Mouse (Mus musculus) heart, postnatal 36 days (tissue): ENCODE data around the gene Tm4sf5. TPM values are rescaled to one million over a fixed set of nuclear protein-coding genes. Genes with fewer than 3 reads are reported as not detected.
"Not testable (repeated sequence)": the region's sequence is repeated elsewhere in the genome, so short reads cannot be mapped to it uniquely, and the experiment has no call there.

ENCODE experiments used
- DNase-seq, 2 experiments: peaks; one replicate each; pipeline ENCODE4 v3.0.0; 2021 to 2022
- intact Hi-C: fragments of 180-260 bp; cut with DNase I; formaldehyde crosslinking; loops from one replicate; pipeline ENCODE4 v1.15.1; 2025
- total RNA-seq, 2 experiments: library from RNA; stranded (reverse); gene quantifications; 2 replicates each; pipeline ENCODE4 v1.2.3; 2021

Tm4sf5 gene
- 1 to 10 TPM in 1 of 2 experiments, under 1 TPM in 1; 0.70 to 1.3 TPM for total RNA-seq

DNA sequence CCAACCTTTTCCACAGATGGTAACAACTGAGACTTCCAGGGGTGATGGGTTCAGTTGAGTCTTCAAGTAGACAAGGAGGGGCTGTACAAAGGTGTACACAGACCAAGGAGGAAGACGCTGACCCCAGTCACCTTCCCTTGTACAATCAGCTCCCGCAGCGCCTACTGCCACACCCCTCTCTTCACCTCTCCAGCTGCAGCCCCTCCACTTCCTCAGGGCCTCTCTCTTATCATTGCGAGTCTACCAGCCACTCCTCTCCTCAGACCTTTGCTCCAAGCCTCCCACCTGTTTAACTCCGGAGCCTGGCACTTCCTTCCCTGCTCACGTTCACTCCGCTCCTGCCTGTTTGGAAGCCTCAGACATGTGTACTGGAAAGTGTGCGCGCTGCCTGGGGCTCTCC, at the start of gene Tm4sf5:
Tm4sf5 (plus strand) TSS at position 275 of the 400 bp plus-strand sequence.
- intact Hi-C loops = no loop called here
- no peak for DNase-seq

DNA sequence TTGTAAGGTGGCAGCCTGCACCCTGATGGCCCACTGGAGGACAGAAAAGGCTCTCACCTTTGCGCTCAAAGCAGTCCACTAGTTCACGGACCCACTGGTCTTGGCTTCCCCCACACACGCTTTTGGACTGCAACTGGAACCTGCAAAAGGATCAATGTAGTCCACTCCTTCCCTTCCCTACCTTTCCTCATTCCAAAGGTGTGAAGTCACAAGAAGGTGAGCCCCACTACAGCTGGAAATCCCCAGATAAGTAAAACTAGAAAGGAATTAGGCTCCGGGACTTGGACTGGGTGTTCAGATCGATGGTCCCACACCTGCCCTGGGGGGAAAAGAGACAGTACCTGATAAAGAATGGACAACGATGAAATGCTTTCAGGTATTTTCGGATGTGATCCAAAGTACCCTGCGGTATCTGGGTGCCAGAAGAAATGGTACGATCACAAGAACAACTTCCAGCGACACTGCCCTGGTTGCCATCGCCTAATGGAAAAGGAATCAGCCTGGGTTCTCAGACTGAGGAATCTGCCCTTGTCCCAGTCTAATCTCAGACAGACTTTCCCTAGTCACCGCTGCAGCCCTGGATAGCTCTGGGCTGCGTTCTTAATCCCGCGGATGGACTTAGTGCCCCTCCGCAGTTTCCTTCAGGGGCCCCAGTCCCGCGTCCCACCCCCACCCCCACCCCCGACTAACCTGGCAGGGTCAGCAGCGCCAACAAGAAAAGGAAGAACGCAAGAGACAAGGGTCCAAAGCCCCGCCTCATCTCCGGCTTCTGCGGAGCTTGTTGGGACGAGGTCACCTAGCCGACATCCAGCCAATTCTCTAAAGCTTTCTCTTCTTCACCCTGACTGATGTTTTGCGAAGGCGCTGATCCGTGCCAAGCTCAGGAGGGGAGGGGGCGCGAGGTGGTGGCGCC, 46.1 kb upstream of the Tm4sf5 start, which contains the start of gene Zmynd15:
Zmynd15 (plus strand) TSS at position 746 of the 913 bp plus-strand sequence.
- intact Hi-C loops = no loop called here
- DNase-seq = no peak

DNA sequence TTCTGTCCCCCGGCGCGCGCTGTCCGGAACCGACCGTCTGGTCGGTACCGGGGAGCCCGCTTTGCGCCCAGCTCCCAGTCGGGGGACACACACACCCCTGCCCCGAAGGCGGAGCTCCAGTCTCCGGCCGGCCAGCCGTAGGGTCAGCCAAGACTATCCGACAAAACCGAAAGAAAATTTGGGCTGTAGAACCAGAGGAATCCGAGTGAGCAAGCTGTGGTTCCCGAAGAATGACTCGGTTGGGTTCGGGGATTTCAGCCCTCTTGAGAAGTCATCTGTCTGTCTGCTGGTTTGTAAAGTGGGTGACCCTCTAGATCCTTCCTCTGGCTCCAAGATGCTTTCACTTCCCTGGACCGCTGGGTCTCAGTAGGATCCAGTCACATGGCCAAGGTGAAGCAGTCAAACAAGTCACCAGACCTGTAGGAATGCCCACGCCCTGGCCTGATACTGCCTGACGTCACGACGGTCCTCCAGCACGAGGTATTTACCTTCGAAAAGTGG, 45.4 kb upstream of the Tm4sf5 start, which contains the start of gene Cxcl16:
Cxcl16 (minus strand) TSS at position 384 of the 501 bp plus-strand sequence.
- DNase-seq = peak; percentile 72 to 78
- intact Hi-C loops = no loop called here

DNA sequence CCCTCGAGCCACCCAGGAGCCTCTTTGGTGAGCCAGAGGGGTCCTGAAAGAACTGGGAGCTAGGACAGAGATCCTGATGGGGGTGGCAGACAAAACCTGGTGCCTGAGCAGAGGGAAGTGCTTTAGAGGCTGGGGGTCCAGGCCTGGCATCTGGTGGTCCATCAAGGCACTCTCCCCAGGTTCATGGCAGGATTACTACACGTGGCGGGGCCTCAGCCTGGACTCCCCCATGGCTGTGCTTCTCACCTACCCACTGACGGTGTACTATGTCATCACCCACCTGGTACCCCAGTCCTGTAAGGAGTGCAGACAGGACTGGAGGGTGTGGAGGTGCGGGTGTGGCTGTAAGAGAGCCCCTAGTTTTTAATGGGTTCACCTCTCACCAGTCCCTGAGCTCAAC, 41.1 kb upstream of the Tm4sf5 start:
- intact Hi-C loops = no loop called here
- DNase-seq = no peak

DNA sequence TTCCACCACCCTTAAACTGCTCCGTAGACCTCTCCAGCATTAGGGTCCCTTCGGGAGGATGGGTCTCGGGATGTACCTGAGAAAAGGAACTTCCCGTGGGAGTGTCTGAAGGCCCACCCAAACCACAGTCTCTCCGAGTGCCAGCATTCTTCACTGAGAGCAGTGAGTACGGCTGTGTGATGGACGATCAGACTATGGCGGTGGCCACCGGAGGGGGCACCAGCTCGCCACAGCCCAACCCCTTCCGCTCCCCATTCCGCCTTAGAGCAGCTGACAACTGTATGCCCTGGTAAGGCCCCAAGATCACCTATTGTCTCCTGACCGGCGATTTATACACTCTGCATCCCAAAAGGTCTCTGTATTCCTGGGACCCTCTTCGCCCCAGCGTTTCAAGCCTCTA, 39.8 kb upstream of the Tm4sf5 start:
- DNase-seq = no peak
- intact Hi-C loops = no loop called here

DNA sequence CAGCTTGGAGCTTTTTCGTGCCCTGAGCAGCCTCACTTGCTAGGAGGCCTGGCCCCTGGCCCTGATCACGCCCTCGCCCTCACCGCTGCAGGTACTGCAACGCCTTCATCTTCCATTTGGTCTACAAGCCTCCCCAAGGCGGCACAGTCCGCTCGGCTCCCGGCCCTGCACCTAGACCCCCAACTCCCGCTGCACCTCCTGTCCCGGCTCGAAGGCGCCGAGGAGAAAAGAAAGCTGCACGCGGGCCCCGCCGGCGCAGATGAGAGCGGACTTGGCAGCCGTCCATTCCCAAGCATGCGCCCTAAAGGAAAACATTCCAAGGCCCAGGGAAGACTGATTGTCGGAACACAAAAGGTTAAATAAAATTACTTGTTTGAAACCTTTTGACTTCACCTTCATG, 39.2 kb upstream of the Tm4sf5 start:
- peak in 1 of 2 experiments; percentile 52 for DNase-seq
- intact Hi-C loops = no loop called here

DNA sequence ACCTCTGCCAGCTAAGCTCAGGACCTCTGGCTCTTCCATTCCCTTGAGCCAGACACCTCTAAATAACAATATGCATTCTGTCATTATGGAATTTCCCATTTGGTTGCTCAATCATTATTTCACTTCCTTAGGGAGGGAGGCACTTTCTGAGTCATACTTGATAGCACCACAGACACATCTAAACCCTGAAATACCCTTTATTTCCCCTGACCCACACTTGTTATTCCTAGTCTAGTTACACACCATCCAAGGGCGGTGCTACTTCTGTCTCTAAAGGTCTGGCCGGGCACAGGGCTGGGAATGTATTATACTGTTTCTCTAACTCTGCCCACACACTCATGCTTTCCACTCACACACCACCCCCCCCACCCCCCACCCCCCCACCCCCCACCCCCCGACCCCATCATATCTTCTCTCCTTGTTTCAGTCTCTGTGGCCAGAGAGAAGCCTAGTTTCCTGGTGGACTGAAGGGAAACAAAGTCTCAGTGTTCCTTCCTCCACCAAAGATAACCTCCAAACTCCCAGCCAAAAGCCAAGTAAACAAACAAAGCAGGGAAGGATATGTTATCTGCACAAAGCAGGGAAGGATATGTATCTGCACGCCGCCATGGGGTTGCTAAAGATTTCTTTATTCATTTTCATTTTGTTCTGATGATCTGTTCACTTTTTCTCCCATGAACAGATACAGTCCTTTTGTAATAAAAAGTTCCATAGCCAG, 37.0 kb upstream of the Tm4sf5 start:
- intact Hi-C loops = no loop called here
- DNase-seq = no peak

DNA sequence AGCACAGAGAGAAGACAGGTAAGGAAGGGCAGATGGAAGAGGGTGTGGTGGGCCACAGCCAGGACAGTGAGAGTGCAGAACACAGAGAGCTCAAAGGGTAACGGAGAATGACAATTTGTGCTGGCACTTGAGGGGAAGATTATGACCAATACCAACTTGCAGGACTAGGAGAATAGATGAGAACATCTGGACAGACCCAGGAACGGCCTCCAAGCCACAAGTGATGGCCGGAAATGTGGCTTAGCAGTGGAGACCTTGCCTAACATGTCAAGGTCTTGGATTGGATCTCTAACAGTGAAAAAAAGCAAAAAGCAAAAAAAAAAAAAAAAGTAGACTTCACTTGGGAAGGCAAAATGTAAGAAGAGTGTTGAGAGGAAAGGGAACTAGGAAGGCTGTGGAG, 35.3 kb upstream of the Tm4sf5 start:
- intact Hi-C loops = no loop called here
- DNase-seq = no peak

DNA sequence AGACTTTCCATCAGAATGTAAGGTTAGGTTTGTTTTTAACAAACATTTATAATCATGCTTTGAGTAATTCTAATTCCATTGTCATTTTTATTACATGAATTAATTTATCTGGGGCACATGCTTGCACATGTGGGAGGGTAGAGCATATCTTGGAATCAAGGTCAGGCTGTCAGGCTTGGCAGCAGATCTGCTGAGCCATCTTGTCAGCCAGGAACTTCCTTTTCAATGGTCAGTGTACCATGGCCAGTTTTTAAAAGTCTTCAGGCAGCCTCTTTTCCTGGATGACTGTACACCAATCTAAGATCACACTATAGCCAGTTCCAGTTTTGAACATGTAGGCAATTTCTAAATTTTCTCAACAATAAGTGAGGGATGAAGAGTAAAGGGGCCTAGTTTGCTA, 32.3 kb upstream of the Tm4sf5 start:
- no peak for DNase-seq
- intact Hi-C loops = no loop called here

DNA sequence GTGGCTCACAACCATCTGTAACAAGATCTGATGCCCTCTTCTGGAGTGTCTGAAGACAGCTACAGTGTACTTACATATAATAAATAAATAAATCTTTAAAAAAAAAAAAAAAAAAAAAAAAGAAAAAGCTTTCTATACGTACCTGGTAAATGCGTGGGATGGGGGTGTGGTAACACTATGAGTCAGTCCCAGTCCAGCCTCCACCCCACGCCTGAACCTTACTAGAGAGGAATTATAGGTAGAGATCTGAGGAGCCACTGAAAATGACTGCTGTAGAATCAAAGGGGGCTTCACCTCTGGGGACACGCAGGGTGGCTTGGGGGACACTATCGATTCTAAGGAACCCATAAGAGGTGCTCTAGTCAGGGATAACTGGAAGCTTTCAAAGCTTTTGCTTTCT, 31.8 kb upstream of the Tm4sf5 start:
- intact Hi-C loops, DNase-seq: not testable (repeated sequence)

DNA sequence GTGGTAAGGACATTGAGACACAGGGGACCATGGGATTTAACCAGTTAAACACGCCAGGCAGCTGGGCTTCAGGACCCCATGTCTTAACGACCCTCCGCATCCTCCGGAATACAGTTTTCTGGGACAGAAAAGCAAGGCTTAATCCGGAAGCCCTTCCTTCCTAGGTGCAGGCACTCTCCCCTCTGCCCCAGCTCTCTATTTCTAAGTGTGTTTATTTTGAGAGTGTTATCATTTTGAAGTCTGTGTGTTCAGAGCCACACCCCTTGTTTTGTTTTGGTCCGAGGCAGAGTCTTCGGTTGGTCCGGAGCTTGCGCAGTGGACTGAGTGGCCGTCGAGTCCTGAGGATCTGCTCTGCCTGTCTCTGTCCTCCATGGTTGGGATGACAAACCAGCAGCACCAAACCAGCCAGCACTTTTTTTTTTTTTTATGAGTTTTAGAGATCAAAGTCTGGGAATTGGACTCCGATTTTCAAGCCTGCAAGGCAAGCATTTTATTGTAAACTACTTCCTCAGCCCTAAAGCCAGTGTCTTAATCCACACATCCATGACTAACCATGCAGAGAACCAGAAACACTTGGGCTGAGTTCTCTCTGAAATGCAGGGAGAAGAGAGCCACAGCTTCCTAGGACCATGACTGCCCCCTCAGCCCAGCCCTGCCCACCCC, 30.0 kb upstream of the Tm4sf5 start:
- intact Hi-C loops = no loop called here
- no peak for DNase-seq

DNA sequence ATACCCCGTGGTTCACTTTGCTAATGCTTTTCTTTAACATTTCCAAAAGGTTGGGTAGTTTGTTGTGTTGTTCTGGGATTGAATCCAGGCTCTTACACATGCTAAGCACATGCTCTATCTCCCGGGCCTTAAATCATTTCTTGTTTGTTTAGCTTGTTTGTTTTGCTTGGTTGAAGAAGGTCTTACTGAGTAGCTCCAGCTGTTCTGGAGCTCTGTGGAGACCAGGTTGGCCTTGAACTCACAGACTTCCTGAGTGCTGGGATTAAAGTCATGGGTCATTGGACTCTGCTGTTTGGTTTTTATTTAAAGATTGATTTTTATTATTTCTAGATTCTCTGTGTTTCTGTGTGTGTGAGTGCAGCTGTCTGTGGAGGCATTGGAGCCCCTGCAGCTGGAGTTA, 19.5 kb upstream of the Tm4sf5 start:
- intact Hi-C loops = no loop called here
- DNase-seq = no peak

DNA sequence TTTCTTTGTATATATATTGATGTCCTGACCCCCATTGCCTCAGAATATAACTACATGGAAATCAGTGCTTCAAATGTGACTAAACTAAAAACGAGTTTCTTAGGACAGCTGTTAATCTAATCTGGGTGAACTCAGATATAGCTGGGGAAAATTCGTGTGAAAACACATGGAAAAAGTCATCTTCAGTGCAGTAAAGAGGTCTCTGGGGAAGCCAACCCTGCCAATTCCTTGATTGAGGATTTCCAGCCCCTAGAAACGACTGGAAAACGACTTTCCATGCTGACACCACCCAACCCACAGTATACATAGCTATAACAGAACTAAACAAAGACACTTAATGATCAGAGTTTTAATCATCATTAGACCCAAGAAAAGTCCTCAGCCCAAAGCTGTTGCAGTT, 17.2 kb upstream of the Tm4sf5 start:
- intact Hi-C loops = no loop called here

DNA sequence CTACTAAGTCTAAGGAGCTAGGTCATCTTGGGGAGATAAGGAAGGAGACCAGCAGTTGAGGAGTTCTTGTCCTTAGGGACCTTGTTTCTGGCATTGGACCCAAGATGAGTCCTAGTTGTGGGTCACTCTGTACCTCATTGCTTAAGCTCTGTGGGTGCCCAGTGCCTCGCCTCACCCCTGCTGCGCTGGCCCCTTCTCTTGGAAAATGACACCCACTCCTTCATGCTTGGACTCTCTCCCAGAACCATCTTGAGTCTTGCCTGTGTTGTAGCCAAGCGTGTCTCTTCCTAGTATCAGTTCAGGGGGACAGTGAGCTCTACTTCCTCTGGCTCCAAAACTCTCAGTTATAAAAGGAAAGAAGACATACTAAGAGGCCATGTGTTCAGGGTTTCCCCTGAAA, 15.9 kb upstream of the Tm4sf5 start:
- DNase-seq = peak in 1 of 2 experiments; percentile 18
- intact Hi-C loops = no loop called here

More for the DNA sequence above, 17.2 kb upstream of the Tm4sf5 start:
- DNase-seq = no peak

DNA sequence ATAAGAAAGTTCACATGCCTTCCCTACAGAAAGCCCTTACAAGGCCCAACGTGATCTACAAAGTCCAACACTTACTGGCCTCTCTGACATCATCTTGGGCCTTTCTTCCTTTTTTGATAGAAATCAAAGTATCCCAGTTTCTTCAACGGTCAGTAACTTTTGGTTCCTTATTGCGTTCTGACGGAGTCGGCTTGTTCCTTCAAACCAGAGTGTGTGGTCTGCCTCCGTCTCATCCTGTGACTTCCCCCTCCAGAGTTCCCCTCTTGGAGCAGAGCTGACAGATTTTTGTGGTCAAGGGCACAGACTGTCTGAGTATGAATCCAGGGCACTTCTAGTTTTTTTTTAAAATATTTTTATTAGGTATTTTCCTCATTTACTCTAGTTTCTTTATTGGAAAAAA, 15.4 kb upstream of the Tm4sf5 start:
- intact Hi-C loops = no loop called here

DNA sequence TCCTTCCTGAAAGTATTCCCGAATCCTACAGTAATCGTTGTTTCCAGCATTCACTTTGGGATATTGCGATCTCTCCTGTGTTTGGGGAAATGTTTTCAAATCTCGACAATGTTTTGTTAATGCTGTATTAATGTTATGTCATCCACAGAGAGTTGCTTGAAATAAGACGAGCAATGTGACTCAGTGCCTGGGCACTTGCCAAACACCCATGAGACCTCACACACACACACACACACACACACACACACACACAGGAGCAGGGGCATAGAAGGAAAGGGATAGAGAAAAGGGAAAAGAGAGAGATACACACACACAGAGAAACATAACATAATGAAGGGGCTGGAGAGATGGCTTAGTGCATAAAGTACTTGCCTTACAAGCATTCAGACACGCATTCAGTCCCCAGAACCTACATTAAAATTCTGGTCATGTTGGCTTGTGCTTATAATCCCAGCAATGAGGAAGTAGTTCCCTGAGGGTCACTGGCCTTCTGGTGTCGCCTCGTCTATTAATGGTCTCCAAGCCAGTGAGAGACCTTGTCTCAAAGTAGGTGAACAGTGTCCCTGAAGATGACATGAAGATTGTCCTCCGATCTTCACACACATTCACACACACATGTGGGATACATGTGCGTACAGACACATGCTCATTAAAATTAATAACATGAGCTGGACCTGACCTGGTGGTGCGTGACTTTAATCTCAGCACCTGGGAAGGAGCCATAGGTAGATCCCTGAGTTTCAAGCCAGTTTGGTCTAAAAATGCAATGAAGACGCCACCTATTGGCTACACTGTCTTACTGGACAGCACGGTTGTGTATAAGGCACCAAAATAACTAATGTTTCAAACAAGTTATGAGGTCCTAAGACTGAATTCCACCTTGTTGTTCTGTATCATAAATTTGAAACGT, 5.2 kb upstream of the Tm4sf5 start:
- intact Hi-C loops = no loop called here
- peak in 1 of 2 experiments; percentile 29 for DNase-seq

More for the DNA sequence above, 15.4 kb upstream of the Tm4sf5 start:
- DNase-seq = no peak

DNA sequence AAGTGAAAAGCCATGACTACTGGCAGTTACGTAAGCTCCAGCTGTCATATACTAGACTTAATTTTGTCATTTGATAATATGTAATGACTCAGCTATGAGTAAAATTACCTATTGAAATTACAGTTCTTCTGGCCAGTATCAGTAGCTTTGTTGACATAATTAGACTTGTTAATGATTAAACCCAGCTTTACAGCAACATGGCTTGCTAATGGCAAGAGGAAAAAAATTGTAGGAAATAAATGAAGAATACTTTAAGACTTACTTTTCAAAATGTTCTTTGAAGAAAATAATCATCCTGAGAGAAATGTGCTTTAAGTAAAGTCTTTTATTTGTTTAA, 4.6 kb upstream of the Tm4sf5 start:
- intact Hi-C loops = no loop called here
- DNase-seq = no peak

DNA sequence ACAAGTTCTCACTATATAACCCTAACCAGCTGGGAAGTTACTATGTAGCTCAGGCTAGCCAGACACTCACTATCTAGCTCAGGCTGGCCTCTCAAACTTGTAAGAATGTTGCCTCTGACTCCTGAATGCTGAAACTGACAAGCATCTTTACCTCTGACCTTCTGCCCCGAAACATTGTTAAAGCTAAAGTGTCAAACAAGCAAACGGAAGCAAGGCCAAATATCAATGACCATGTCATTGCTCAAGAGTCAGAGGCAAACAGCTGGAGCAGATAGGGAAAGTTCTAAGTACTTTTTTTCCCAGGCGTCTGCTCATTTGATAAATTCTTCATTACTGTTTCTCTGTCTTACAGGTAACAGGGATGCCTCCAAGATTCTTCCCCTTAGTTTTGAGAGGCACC, 3.0 kb upstream of the Tm4sf5 start:
- no peak for DNase-seq
- intact Hi-C loops = no loop called here

DNA sequence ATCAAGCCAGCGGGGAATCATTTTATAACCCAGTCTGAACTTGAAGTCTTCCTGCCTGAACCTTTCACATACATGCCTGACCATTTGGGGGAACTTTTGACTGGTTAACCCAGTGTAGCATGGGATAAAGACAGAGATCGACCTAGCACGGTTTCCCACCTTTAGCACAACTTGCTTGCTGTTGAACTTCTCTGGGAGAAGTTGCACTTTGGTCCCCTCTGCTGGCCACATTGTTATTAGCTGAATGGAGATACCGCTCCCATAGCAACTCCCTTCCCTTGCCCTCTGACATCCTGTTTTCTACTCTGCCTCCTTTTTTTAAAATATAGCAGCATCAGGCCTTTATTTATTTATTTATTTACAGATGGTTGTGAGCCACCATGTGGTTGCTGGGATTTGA, 1.3 kb downstream of the Tm4sf5 start:
- intact Hi-C loops = loop anchor here (1.0 kb wide), 3 partner anchors 54 to 92 kb away; no protein-coding TSS in a partner anchor
- peak; percentile 79 to 85 for DNase-seq
